Mouse (Mus musculus) gastrocnemius, adult 18-20 months (tissue): Measurements from ENCODE around the gene Vmn1r116. TPM values are rescaled to one million over a fixed set of nuclear protein-coding genes. Genes with fewer than 3 reads are reported as not detected.
"Not testable (repeated sequence)": the region's sequence is repeated elsewhere in the genome, so short reads cannot be mapped to it uniquely, and the experiment has no call there.

ENCODE experiments used
- DNase-seq: peaks from one replicate; pipeline ENCODE4 v3.0.0; 2021; ENCODE audit warnings: low spot score
- long read RNA-seq, 2 experiments: library from polyadenylated mRNA; stranded (forward); transcript quantifications; one replicate each; pipeline ENCODE4 v2.0.0; 2021
- total RNA-seq, 2 experiments: library from RNA; stranded (reverse); gene quantifications; 2 replicates each; pipeline ENCODE4 v1.2.3; 2021

Gene Vmn1r116
- total RNA-seq: not detected
- long read RNA-seq, experiment 1: 0 reads
- long read RNA-seq, experiment 2: 0 reads

DNA sequence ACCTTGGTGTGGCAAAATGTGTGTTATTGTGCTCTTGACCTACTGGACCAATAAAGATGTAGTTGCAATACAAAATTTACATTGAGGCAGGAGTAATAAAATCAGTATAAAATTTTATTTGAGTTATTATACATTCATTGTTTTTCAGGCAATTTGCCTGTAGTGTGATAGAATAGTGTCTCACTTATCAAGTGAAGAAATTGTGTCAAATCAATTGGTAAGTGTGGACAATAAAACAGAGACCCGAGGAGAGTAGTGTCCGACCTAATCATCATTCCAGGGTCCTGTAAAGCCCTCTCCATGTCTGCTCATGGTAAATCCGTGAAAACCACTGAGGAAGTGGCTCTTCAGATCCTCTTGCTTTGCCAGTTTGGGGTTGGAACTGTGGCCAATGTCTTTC, at the start of gene Vmn1r116:
Gene Vmn1r116, plus strand, starts transcription at position 301 of the 400 bp plus-strand sequence.
- not testable (repeated sequence) for DNase-seq

DNA sequence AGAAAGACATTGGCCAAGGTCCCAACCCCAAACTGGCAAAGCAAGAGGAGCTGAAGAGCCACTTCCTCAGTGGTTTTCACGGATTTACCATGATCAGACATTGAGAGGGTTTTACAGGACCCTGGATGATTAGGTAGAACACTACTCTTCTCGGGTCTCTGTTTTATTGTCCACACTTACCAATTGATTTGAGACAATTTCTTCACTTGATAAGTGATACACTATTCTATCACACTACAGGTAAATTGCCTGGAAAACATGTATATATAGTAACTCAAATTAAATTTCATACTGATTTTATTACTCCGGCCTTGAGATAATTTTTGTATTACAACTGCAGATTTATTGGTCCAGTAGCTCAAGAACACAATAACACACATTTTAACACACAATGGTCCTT, 27.2 kb upstream of the Vmn1r116 start, which contains the start of gene Vmn1r115:
Gene Vmn1r115, minus strand, starts transcription at position 101 of the 400 bp plus-strand sequence.
- not testable (repeated sequence) for DNase-seq

DNA sequence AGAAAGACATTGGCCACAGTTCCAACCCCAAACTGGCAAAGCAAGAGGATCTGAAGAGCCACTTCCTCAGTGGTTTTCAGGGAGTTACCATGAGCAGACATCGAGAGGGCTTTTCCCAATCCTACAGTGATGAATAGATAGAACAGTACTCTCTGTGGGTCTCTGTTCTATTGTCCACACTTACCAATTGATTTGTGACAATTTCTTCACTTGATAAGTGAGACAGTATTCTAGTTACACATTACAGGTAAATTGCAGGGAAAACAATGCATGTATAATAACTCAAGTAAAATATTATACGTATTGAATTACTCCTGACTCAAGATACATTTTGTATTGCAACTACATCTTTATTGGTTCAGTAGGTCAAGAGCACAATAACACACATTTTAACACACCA, 12.0 kb downstream of the Vmn1r116 start, which contains the start of gene Vmn1r117:
Gene Vmn1r117, minus strand, starts transcription at position 101 of the 400 bp plus-strand sequence.
- not testable (repeated sequence) for DNase-seq

DNA sequence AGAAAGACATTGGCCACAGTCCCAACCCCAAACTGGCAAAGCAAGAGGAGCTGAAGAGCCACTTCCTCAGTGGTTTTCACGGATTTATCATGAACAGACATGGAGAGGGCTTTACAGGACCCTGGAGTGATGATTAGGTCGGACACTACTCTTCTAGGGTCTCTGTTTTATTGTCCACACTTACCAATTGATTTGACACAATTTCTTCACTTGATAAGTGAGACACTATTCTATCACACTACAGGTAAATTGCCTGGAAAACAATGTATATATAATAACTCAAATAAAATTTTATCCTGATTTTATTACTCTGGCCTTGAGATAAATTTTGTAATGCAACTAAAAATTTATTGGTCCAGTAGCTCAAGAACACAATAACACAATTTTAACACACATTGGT, 40.2 kb downstream of the Vmn1r116 start, which contains the start of gene Vmn1r118:
Gene Vmn1r118, minus strand, starts transcription at position 101 of the 400 bp plus-strand sequence.
- not testable (repeated sequence) for DNase-seq

Other genes starting within 250 kb of the Vmn1r116 start
- gene Vmn1r107, start 203.3 kb upstream of the Vmn1r116 start, total RNA-seq: not detected
- not detected for gene Vmn1r111, start 169.0 kb upstream of the Vmn1r116 start, total RNA-seq
- gene Gm10668, start 141.6 kb upstream of the Vmn1r116 start, total RNA-seq: not detected
- not detected for gene Vmn1r112, start 101.1 kb upstream of the Vmn1r116 start, total RNA-seq
- gene Vmn1r113, start 85.0 kb upstream of the Vmn1r116 start, total RNA-seq: not detected
- not detected for gene Vmn1r114, start 60.1 kb upstream of the Vmn1r116 start, total RNA-seq
- gene Vmn1r115, start 27.3 kb upstream of the Vmn1r116 start, total RNA-seq: not detected
- not detected for gene Vmn1r117, start 11.9 kb downstream of the Vmn1r116 start, total RNA-seq
- not detected for gene Vmn1r118, start 40.1 kb downstream of the Vmn1r116 start, total RNA-seq
- not detected for gene Vmn1r119, start 140.2 kb downstream of the Vmn1r116 start, total RNA-seq
- not detected for gene Vmn1r120, start 181.5 kb downstream of the Vmn1r116 start, total RNA-seq
- gene Vmn1r121, start 226.3 kb downstream of the Vmn1r116 start, total RNA-seq: not detected